9 mouse cellular contexts compared by ENCODE assay signal in the genomic region with DNA sequence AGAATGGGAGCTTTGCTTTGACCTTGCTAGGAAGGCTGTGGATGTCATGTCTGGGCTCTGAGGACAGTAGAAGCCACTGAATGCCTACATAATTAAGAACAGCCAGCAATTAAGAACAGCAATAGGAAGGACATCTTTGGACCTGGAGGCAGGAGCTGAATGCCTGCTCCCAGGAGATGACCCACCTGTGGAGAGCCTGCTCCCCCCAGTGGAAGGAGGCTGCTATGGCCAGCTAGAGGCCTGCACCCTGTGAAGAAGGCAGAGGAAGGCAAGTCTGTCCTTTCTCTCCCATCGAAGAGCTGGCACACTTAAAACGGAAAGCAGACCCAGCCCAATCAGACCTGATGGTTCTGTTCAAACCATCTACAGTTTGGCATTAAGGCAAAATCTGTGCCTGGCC.
DNase-seq lines count a peak whose midpoint lies in the region; ATAC-seq and TF ChIP-seq lines count a peak whose summit lies in the region.
"Had no signal": no experiment of that assay in that cellular context is flagged by ENCODE, and none has a peak within 500 bp of the region (broad histone marks: within the 10 kb centered on the region; RNA-seq: fewer than 3 reads in every experiment).

No protein-coding gene starts in this region.

- no peaks in the 10 kb centered on the region for H3K4me1 ChIP-seq in heart, adult 2 months (ENCODE audit: control insufficient read depth, insufficient read depth, low read length)
- no peaks in the 10 kb centered on the region for H3K4me1 ChIP-seq in heart, embryonic 12.5 days (replicated peaks)
- H3K4me1 ChIP-seq in forebrain, embryonic 10.5 days, result peaks cover 17% of the 10 kb centered on the region
- no peaks in the 10 kb centered on the region; the same call in 1 of the 2 replicates for H3K4me1 ChIP-seq in lung, embryonic 16.5 days (replicated peaks; ENCODE audit: control insufficient read depth, insufficient read depth, low read length)
- H3K4me1 ChIP-seq: lung, embryonic 15.5 days had no signal

- no peak for TF ChIP-seq EP300 in heart, adult 2 months (IDR thresholded peaks at IDR 0.05; ENCODE audit: insufficient read depth, low read depth, low read length)

- peak; percentile 83 for TF ChIP-seq CTCF in heart, adult 2 months (IDR thresholded peaks at IDR 0.05)

- H3K27ac ChIP-seq in heart, adult 2 months, result no peak overlapping the region
- H3K27ac ChIP-seq in heart, embryonic 12.5 days (ENCODE audit: poor library complexity, severe bottlenecking), result no peak overlapping the region
- no peak overlapping the region for H3K27ac ChIP-seq in forebrain, embryonic 10.5 days
- no peak overlapping the region for H3K27ac ChIP-seq in lung, embryonic 16.5 days (ENCODE audit: low read length)
- H3K27ac ChIP-seq: lung, embryonic 15.5 days had no signal

- no peak overlapping the region for H3K9ac ChIP-seq in heart, adult 2 months (ENCODE audit: low read depth, low read length)
- H3K9ac ChIP-seq in heart, embryonic 12.5 days, result no peak overlapping the region
- H3K9ac ChIP-seq in lung, embryonic 16.5 days (ENCODE audit: low read length), result no peak overlapping the region
- H3K9ac ChIP-seq: lung, embryonic 15.5 days had no signal

- H3K4me3 ChIP-seq in heart, adult 2 months, result no peak overlapping the region
- H3K4me3 ChIP-seq in heart, embryonic 12.5 days, result no peak overlapping the region
- no peak overlapping the region for H3K4me3 ChIP-seq in forebrain, embryonic 10.5 days
- H3K4me3 ChIP-seq in lung, embryonic 16.5 days (ENCODE audit: low read length), result no peak overlapping the region
- H3K4me3 ChIP-seq: lung, embryonic 15.5 days had no signal

- intact Hi-C loops in heart, adult 2 months (cut with DNase I), result loop anchor here (5.0 to 10.0 kb wide), 3 partner anchors 91 to 364 kb away; no protein-coding TSS in a partner anchor

- no peaks in the 10 kb centered on the region for H3K27me3 ChIP-seq in heart, adult 2 months (ENCODE audit: control insufficient read depth, insufficient read depth, low read length)
- H3K27me3 ChIP-seq in heart, embryonic 12.5 days (replicated peaks), result no peaks in the 10 kb centered on the region
- no peaks in the 10 kb centered on the region; the same call in 1 of the 2 replicates for H3K27me3 ChIP-seq in forebrain, embryonic 10.5 days (ENCODE audit: poor library complexity, severe bottlenecking)
- H3K27me3 ChIP-seq in lung, embryonic 16.5 days (ENCODE audit: control insufficient read depth, insufficient read depth, low read depth, low read length), result no peaks in the 10 kb centered on the region
- H3K27me3 ChIP-seq: lung, embryonic 15.5 days had no signal

- 41% methylated on average over 2 of the region's 2 CpGs for WGBS in heart, adult 2 months
- WGBS in heart, embryonic 12.5 days, result 49% methylated on average over 2 of the region's 2 CpGs
- WGBS in forebrain, embryonic 10.5 days, result 52% methylated on average over 2 of the region's 2 CpGs
- WGBS in lung, embryonic 16.5 days, result 49% methylated on average over 2 of the region's 2 CpGs

- H3K9me3 ChIP-seq in heart, embryonic 12.5 days (replicated peaks), result peaks cover 7% of the 10 kb centered on the region; the same call in 1 of the 2 replicates
- no peaks in the 10 kb centered on the region; the same call in 1 of the 2 replicates for H3K9me3 ChIP-seq in forebrain, embryonic 10.5 days
- H3K9me3 ChIP-seq in lung, embryonic 16.5 days (ENCODE audit: control insufficient read depth, low read length), result no peaks in the 10 kb centered on the region
- H3K9me3 ChIP-seq: lung, embryonic 15.5 days had no signal

- TF ChIP-seq POLR2A in heart, adult 2 months (IDR thresholded peaks at IDR 0.05; ENCODE audit: insufficient read depth, low read depth, low read length), result no peak

- no peaks in the 10 kb centered on the region for H3K79me2 ChIP-seq in heart, adult 2 months (replicated peaks; ENCODE audit: control insufficient read depth, insufficient read depth, low read length)

- DNase-seq in heart, adult 2 months, result peak in 1 of 2 experiments; percentile 35
- peak; percentile 40 for DNase-seq in adrenal gland, postnatal 14 days
- peak; percentile 31 for DNase-seq in forebrain, embryonic 10.5 days (ENCODE audit: extremely low spot score, low spot score)
- peak; percentile 14 for DNase-seq in kidney, postnatal 14 days
- peak; percentile 59 to 76 for DNase-seq in right cerebral cortex, postnatal 10 days (ENCODE audit: low spot score in 2 of 2)
- DNase-seq in thymus, postnatal 10 days (ENCODE audit: low spot score in 2 of 2), result no peak

- no peak for ATAC-seq in heart, embryonic 12.5 days (ENCODE audit: insufficient number of reproducible peaks, low FRiP score)
- ATAC-seq in lung, embryonic 16.5 days (ENCODE audit: low read depth), result 0 out of 2 replicates have a peak, but pooled peaks have one; percentile 23

- H3K36me3 ChIP-seq in heart, adult 2 months (ENCODE audit: control insufficient read depth, insufficient read depth, low read length), result no peaks in the 10 kb centered on the region
- no peaks in the 10 kb centered on the region for H3K36me3 ChIP-seq in heart, embryonic 12.5 days
- no peaks in the 10 kb centered on the region for H3K36me3 ChIP-seq in forebrain, embryonic 10.5 days (replicated peaks)
- no peaks in the 10 kb centered on the region for H3K36me3 ChIP-seq in lung, embryonic 16.5 days (ENCODE audit: control insufficient read depth, insufficient read depth, low read length)
- H3K36me3 ChIP-seq: lung, embryonic 15.5 days had no signal

- H3K4me2 ChIP-seq in heart, embryonic 12.5 days, result no peak overlapping the region
- no peak overlapping the region for H3K4me2 ChIP-seq in lung, embryonic 16.5 days (ENCODE audit: low read depth, low read length)
- H3K4me2 ChIP-seq: lung, embryonic 15.5 days had no signal

Comparison
In these comparisons a context has a peak if more than half of its experiments do, and no peak if none do; other contexts are left out.
1. DNase-seq: peak in adrenal gland, postnatal 14 days (single experiment), forebrain, embryonic 10.5 days (single experiment), kidney, postnatal 14 days (single experiment) and right cerebral cortex, postnatal 10 days (2 of 2); none in thymus, postnatal 10 days (0 of 2).